Mouse (Mus musculus): ENCODE measurements at regions not wholly inside any gene's neighbourhood (a gene's known extent, or its start where the extent isn't known, plus 50 kb on each side); places are given as distances from the start of the nearest gene placed in this dataset.
A peak's percentile ranks its signal among the peaks of the same experiment; 100 is the strongest.

GRCm38 (mm10) chr4:45746451-45746850 is 52.4 kb upstream of the Aldh1b1 start:
- DNase-seq = no peak

- DNase-seq = no peak
These were observed 53.1 kb upstream of the Aldh1b1 start for GRCm38 (mm10) chr4:45745746-45746145.

- no peak for DNase-seq
These were observed 53.9 kb upstream of the Aldh1b1 start for GRCm38 (mm10) chr4:45744849-45745407.

- DNase-seq = no peak
These were observed 58.0 kb upstream of the Aldh1b1 start for GRCm38 (mm10) chr4:45740779-45741365.

- DNase-seq = no peak
These were observed 58.5 kb upstream of the Aldh1b1 start for GRCm38 (mm10) chr4:45740319-45740718.

- no peak for DNase-seq
These were observed 59.1 kb upstream of the Aldh1b1 start for GRCm38 (mm10) chr4:45739696-45740095.

GRCm38 (mm10) chr4:45739168-45739567 is 59.7 kb upstream of the Aldh1b1 start:
- DNase-seq = no peak

GRCm38 (mm10) chr4:45738746-45739145 is 60.1 kb upstream of the Aldh1b1 start:
- DNase-seq = no peak

GRCm38 (mm10) chr4:45736215-45736815 is 62.5 kb upstream of the Aldh1b1 start:
- no peak for DNase-seq

GRCm38 (mm10) chr4:45734011-45734410 is 64.8 kb upstream of the Aldh1b1 start:
- no peak for DNase-seq

GRCm38 (mm10) chr4:45730862-45731831 is 67.7 kb upstream of the Aldh1b1 start:
- DNase-seq = no peak

- DNase-seq = no peak
These were observed 69.0 kb upstream of the Aldh1b1 start for GRCm38 (mm10) chr4:45729801-45730200.

- no peak for DNase-seq
These were observed 70.0 kb upstream of the Aldh1b1 start for GRCm38 (mm10) chr4:45728825-45729224.

- no peak for DNase-seq
These were observed 70.9 kb upstream of the Aldh1b1 start for GRCm38 (mm10) chr4:45727915-45728314.

GRCm38 (mm10) chr4:45727474-45727873 is 71.3 kb upstream of the Aldh1b1 start:
- DNase-seq = no peak

GRCm38 (mm10) chr4:45726783-45727182 is 72.0 kb upstream of the Aldh1b1 start:
- no peak for DNase-seq

- no peak for DNase-seq
These were observed 73.5 kb upstream of the Aldh1b1 start for GRCm38 (mm10) chr4:45725055-45725910.

- no peak for DNase-seq
These were observed 78.5 kb upstream of the Aldh1b1 start for GRCm38 (mm10) chr4:45720352-45720751.

- DNase-seq = peak; percentile 55
These were observed 79.3 kb upstream of the Aldh1b1 start for GRCm38 (mm10) chr4:45719564-45719963.

GRCm38 (mm10) chr4:45715878-45716277 is 82.9 kb upstream of the Aldh1b1 start:
- DNase-seq = no peak

GRCm38 (mm10) chr4:45713837-45714508 is 84.8 kb upstream of the Aldh1b1 start:
- DNase-seq = no peak

Data from thymus, postnatal 25 days (tissue).